Mouse (Mus musculus) ES-E14 (cell line): ENCODE measurements at regions not wholly inside any gene's neighbourhood (a gene's known extent, or its start where the extent isn't known, plus 50 kb on each side); places are given as distances from the start of the nearest gene placed in this dataset.

Source experiments
- CHD2 ChIP-seq: IDR thresholded peaks from 2 replicates; pipeline ENCODE4 v1.6.1; 2014; ENCODE audit warnings: mild to moderate bottlenecking, low read depth, low read length, inconsistent platforms
- HCFC1 ChIP-seq: IDR thresholded peaks from 2 replicates; pipeline ENCODE4 v1.6.1; 2012; ENCODE audit warnings: low read length, inconsistent platforms, borderline replicate concordance; ENCODE audit not compliant: insufficient read depth
- MAFK ChIP-seq: IDR thresholded peaks from 2 replicates; pipeline ENCODE4 v1.6.1; 2014; ENCODE audit warnings: mild to moderate bottlenecking, low read depth, low read length, inconsistent platforms; ENCODE audit not compliant: insufficient read depth
- ZC3H11A ChIP-seq: IDR thresholded peaks from 2 replicates; pipeline ENCODE4 v1.6.1; 2012; ENCODE audit warnings: low read depth, mild to moderate bottlenecking, inconsistent platforms, low read length, borderline replicate concordance
- ZNF384 ChIP-seq: IDR thresholded peaks from 2 replicates; pipeline ENCODE4 v1.6.1; 2012; ENCODE audit warnings: low read depth, low read length, inconsistent platforms

- TF ChIP-seq MAFK (no peak), ZC3H11A (no peak), ZNF384 (no peak), HCFC1 (no peak), CHD2 (no peak)
Observed at GRCm38 (mm10) chr7:69062094-69062493, 313.1 kb upstream of the Arrdc4 start.
